Mouse (Mus musculus): Measurements from ENCODE around the gene Shank3.

Gene Shank3

GRCm38 (mm10) chr15:89524611-89525415, 25.4 kb downstream of the Shank3 start:
- no peak for DNase-seq (ENCODE audit: low spot score)

- DNase-seq (ENCODE audit: low spot score): no peak
Measured at GRCm38 (mm10) chr15:89525464-89525863, 26.0 kb downstream of the Shank3 start.

- no peak for DNase-seq (ENCODE audit: low spot score)
Measured at GRCm38 (mm10) chr15:89525896-89526295, 26.5 kb downstream of the Shank3 start.

- DNase-seq (ENCODE audit: low spot score): no peak
Measured at GRCm38 (mm10) chr15:89526776-89527325, 27.4 kb downstream of the Shank3 start.

GRCm38 (mm10) chr15:89527466-89527865, 28.0 kb downstream of the Shank3 start:
- no peak for DNase-seq (ENCODE audit: low spot score)

- DNase-seq (ENCODE audit: low spot score): no peak
Measured at GRCm38 (mm10) chr15:89528201-89528850, 28.9 kb downstream of the Shank3 start.

- DNase-seq (ENCODE audit: low spot score): no peak
Measured at GRCm38 (mm10) chr15:89528923-89529322, 29.5 kb downstream of the Shank3 start.

- no peak for DNase-seq (ENCODE audit: low spot score)
Measured at GRCm38 (mm10) chr15:89530336-89530735, 30.9 kb downstream of the Shank3 start.

GRCm38 (mm10) chr15:89531399-89531798, 32.0 kb downstream of the Shank3 start:
- DNase-seq (ENCODE audit: low spot score): no peak

- DNase-seq (ENCODE audit: low spot score): no peak
Measured at GRCm38 (mm10) chr15:89532026-89532923, 32.9 kb downstream of the Shank3 start.

- DNase-seq (ENCODE audit: low spot score): no peak
Measured at GRCm38 (mm10) chr15:89532924-89533842, 33.8 kb downstream of the Shank3 start.

GRCm38 (mm10) chr15:89533843-89534207, 34.4 kb downstream of the Shank3 start:
- no peak for DNase-seq (ENCODE audit: low spot score)

- no peak for DNase-seq (ENCODE audit: low spot score)
Measured at GRCm38 (mm10) chr15:89544171-89544570, 44.7 kb downstream of the Shank3 start.

- DNase-seq (ENCODE audit: low spot score): no peak
Measured at GRCm38 (mm10) chr15:89547321-89547720, 47.9 kb downstream of the Shank3 start.

- no peak for DNase-seq (ENCODE audit: low spot score)
Measured at GRCm38 (mm10) chr15:89547824-89548601, 48.6 kb downstream of the Shank3 start.

- no peak for DNase-seq (ENCODE audit: low spot score)
Measured at GRCm38 (mm10) chr15:89548837-89549236, 49.4 kb downstream of the Shank3 start.

- DNase-seq (ENCODE audit: low spot score): no peak
Measured at GRCm38 (mm10) chr15:89550506-89550905, 51.1 kb downstream of the Shank3 start.

- no peak for DNase-seq (ENCODE audit: low spot score)
Measured at GRCm38 (mm10) chr15:89551733-89552132, 52.3 kb downstream of the Shank3 start.

GRCm38 (mm10) chr15:89555591-89555990, 56.2 kb downstream of the Shank3 start:
- DNase-seq (ENCODE audit: low spot score): no peak

Measured in ovary, adult 18-20 months (tissue).